8 mouse cellular contexts compared by ENCODE assay signal in the genomic region with DNA sequence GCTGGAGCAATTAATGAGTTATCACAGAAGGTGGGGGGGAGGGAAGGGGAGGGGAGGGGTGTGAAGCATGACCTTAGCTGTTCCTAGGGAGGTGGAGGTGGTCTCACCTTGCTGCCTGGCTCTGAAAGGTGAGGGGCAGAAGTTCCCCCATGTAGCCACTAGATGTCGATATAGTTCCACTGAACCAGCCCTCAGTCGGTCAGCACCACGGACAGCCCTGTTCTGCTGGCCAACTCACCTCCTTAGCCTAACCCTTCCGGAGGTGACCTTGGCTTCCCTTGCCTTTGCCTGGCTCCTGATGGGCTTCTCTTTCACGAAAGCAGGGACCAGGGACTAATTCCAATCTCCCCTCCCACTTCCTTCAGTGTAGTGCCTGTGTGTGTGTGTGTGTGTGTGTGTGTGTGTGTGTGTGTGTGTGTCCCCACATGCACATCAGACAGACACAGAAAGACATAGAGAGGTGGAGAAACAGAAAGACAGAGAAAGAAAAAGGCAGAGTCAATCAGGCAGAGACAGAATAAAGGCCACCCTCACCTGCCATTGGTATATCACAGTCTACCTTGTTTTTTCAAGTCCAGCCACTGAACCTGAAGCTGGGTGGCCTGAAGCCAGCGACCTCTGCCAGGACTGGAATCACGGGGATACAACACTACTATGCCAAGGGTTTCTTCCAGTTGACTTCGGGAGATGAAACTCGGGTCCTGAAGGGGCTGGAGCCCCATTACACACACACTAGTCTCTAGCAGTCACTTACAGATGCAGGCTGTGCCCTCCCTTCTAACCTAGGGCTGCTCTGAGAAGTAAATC.
DNase-seq lines count a peak whose midpoint lies in the region; ATAC-seq lines count a peak whose summit lies in the region.

No protein-coding gene starts in this region.

- 31% methylated on average over 9 of the region's 9 CpGs for WGBS in neural tube, embryonic 12.5 days

- peak; percentile 46 for ATAC-seq in inflammation-experienced regulatory T-cells, adult 6 months
- peak; percentile 51 for ATAC-seq in neural tube, embryonic 12.5 days (ENCODE audit: low FRiP score, low read depth)

- no peaks in the 10 kb centered on the region for H3K9me3 ChIP-seq in neural tube, embryonic 12.5 days

- no peak overlapping the region for H3K4me2 ChIP-seq in neural tube, embryonic 12.5 days (replicated peaks)

- no peak overlapping the region for H3K27ac ChIP-seq in neural tube, embryonic 12.5 days

- peak; percentile 50 for DNase-seq in A20 (ENCODE audit: low read depth, low spot score)
- DNase-seq in MN1 (ENCODE audit: low spot score) = peak; percentile 36
- DNase-seq in cerebellum, adult 18-20 months = peak; percentile 73 to 81
- peak; percentile 78 for DNase-seq in forelimb bud, embryonic 11.5 days (ENCODE audit: low read depth, low spot score)
- peak; percentile 41 to 60 for DNase-seq in lung, adult 18-20 months
- peak; percentile 48 for DNase-seq in urinary bladder, postnatal 25 days (ENCODE audit: low spot score)

- no peak overlapping the region for H3K9ac ChIP-seq in neural tube, embryonic 12.5 days

- H3K27me3 ChIP-seq in neural tube, embryonic 12.5 days (replicated peaks) = peaks cover 22% of the 10 kb centered on the region

- H3K36me3 ChIP-seq in neural tube, embryonic 12.5 days = no peaks in the 10 kb centered on the region; the same call in 1 of the 2 replicates

- H3K4me1 ChIP-seq in neural tube, embryonic 12.5 days = no peaks in the 10 kb centered on the region

- H3K4me3 ChIP-seq in neural tube, embryonic 12.5 days = no peak overlapping the region
